Mouse (Mus musculus) neural tube, embryonic 13.5 days (tissue): ENCODE data around the gene Raph1. TPM values are rescaled to one million over a fixed set of nuclear protein-coding genes. Genes with fewer than 3 reads are reported as not detected.

Experiments used
- ATAC-seq: fragments of 200-750 bp; cut with Nextera tagmentation; 2 replicates; pipeline ENCODE4 v1.8.0; 2017; ENCODE audit warnings: low read depth, mild to moderate bottlenecking, moderate TSS enrichment, moderate library complexity
- H3K27ac ChIP-seq: fragments of 300-500 bp; sonication (generic); replicated peaks from 2 replicates; pipeline ENCODE4 v1.5.1; 2015; ENCODE audit warnings: moderate library complexity, mild to moderate bottlenecking, inconsistent platforms
- H3K27me3 ChIP-seq: fragments of 300-500 bp; sonication (generic); 2 replicates; pipeline ENCODE4 v1.6.1; 2015; ENCODE audit warnings: mild to moderate bottlenecking, inconsistent platforms
- H3K36me3 ChIP-seq: fragments of 300-500 bp; sonication (generic); 2 replicates; pipeline ENCODE4 v1.6.1; 2015; ENCODE audit warnings: mild to moderate bottlenecking, inconsistent platforms
- H3K4me1 ChIP-seq: fragments of 300-500 bp; sonication (generic); replicated peaks from 2 replicates; pipeline ENCODE4 v1.6.1; 2015; ENCODE audit warnings: inconsistent platforms
- H3K4me2 ChIP-seq: fragments of 300-500 bp; sonication (generic); 2 replicates; pipeline ENCODE4 v1.6.1; 2015; ENCODE audit warnings: inconsistent platforms, mild to moderate bottlenecking, moderate library complexity
- H3K4me3 ChIP-seq: fragments of 300-500 bp; sonication (generic); 2 replicates; pipeline ENCODE4 v1.5.1; 2015; ENCODE audit warnings: mild to moderate bottlenecking, inconsistent platforms
- H3K9ac ChIP-seq: fragments of 300-500 bp; sonication (generic); 2 replicates; pipeline ENCODE4 v1.6.1; 2015; ENCODE audit warnings: moderate library complexity, mild to moderate bottlenecking, inconsistent platforms
- H3K9me3 ChIP-seq: fragments of 300-500 bp; sonication (generic); 2 replicates; pipeline ENCODE4 v1.6.1; 2016; ENCODE audit warnings: inconsistent platforms
- WGBS: fragments of 180-500 bp; shearing (Covaris S2); methylation state at CpG from one replicate; pipeline ENCODE4 v1.1.7; 2015; 5-methylcytosine and 5-hydroxymethylcytosine counted together
- polyA plus RNA-seq: library from polyadenylated mRNA; unstranded; fragments of >200 nt; fragmentation: Nextera tagmentation; extraction: Ambion mirVana; gene quantifications from 2 replicates; pipeline ENCODE4 v1.2.1, GENCODE M21; 2015

The Raph1 gene
- polyA plus RNA-seq, 1 experiment from 2014 or later, result 30.0 TPM

DNA sequence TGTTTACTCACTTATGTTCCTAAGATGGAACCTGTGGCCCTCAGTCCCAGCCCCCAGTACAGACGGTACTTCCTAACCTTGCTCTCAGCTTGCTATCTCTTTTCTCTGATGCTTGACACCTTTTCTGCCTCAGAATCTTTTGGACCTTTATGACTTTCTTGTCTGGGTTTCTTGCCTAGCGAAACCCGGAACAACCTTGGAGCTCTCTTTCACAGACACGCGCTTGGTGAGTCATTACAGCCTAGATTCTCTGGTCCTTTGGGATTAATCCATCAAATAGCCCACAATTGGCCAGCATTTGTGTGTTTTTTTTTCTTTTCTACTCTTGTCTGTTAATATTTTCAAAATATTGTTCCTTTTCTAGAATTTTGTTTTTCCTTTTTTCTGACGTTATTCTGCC is 26.2 kb upstream of the Raph1 start:
- Histone ChIP-seq H3K27ac (no peak overlapping the region), H3K9ac (no peak overlapping the region), H3K27me3 (no peaks in the 10 kb centered on the region), H3K9me3 (peaks cover 5% of the 10 kb centered on the region; the same call in 1 of the 2 replicates), H3K4me2 (no peak overlapping the region), H3K4me3 (no peak overlapping the region), H3K4me1 (0 out of 2 replicates have a peak, but pooled peaks cover 14% of the 10 kb centered on the region), H3K36me3 (no peaks in the 10 kb centered on the region)
- 87% methylated on average over 6 of the region's 6 CpGs for WGBS
- ATAC-seq, result no peak

DNA sequence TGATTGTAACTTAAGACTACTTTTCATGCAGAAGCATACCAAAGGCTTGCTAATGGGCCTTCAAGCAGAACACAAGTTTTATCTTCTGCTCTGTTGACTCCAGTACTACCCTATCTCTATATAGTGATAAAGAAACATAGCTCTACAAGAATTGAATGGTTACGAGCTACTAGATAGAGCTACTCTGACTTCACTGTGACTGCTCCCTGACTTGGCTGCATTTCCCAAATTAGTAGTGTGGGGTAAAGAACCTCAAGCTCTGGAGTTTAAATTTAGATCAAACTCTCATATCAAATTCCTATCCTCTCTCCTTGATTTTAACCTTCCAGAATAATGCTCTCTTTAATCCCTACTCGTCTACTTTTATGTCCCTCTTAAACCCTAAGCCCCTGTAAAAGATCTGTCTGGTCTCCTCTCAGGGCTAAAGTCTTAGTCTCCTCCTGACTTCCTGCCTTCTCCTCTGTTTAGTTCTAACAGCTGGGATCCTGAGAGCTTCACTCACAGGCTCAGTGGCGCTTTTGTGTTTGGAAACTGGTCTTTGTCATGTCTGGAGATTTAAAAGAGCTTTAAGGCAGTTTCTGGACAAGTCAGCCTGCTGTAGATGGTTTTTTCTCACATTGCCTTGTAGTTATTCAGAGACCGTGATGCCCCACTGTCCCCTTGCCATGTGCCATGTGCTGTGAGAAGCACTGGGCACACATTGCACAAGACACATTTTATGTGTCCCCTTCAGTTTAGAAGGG is 22.2 kb upstream of the Raph1 start:
- H3K27ac ChIP-seq, result no peak overlapping the region
- no peak overlapping the region for H3K9ac ChIP-seq
- no peaks in the 10 kb centered on the region for H3K27me3 ChIP-seq
- no peak for ATAC-seq
- H3K4me2 ChIP-seq, result no peak overlapping the region
- WGBS, result 73% methylated on average over 4 of the region's 4 CpGs
- H3K9me3 ChIP-seq, result peaks cover 12% of the 10 kb centered on the region; the same call in 1 of the 2 replicates
- no peaks in the 10 kb centered on the region for H3K4me1 ChIP-seq
- H3K36me3 ChIP-seq, result no peaks in the 10 kb centered on the region
- H3K4me3 ChIP-seq, result no peak overlapping the region

DNA sequence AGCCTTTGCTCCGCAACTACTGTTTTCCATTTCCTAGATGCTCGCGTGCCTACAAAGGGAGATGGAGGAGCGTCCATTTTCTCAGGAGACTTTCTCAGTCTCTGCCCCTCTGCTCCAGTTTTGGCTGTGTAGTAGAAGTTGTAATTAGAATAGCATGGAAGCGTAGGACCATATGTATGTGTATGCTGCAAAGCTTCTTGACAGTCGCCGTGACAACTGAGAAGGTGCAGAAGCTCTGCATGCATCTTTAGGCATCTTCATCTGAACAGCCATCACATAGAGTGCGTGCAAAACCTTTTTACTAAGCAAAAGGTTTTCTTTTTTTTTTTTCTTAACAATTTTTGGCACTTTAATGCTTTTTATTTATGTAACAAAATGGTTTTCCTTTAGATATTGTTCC is 14.1 kb upstream of the Raph1 start:
- H3K9me3 ChIP-seq, result 0 out of 2 replicates have a peak, but pooled peaks cover 6% of the 10 kb centered on the region
- H3K27ac ChIP-seq, result no peak overlapping the region
- no peak overlapping the region for H3K9ac ChIP-seq
- no peak overlapping the region for H3K4me2 ChIP-seq
- no peaks in the 10 kb centered on the region for H3K27me3 ChIP-seq
- H3K4me1 ChIP-seq, result no peaks in the 10 kb centered on the region
- no peaks in the 10 kb centered on the region for H3K36me3 ChIP-seq
- WGBS, result 87% methylated on average over 8 of the region's 8 CpGs
- no peak for ATAC-seq
- H3K4me3 ChIP-seq, result no peak overlapping the region

DNA sequence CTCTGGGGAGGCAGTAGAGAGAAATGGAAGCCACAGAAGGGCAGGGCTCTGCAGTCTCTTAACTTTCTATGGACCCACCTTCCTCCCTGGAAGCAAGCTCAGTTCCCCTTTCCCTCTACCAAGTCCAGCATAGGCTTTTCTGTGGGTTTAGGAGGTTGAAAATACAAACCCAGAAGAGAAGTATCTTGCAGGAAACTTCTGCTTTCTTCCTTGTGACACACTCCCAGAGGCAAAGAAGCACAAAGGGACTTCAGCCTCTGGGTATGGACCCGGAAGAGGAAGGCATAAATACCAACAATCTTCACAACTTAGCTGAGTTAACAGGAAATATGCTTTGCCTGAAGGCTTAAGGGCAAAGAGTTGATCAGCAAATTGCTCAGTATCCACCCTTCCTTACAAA is 13.0 kb upstream of the Raph1 start:
- Histone ChIP-seq H3K27ac (no peak overlapping the region), H3K9ac (no peak overlapping the region), H3K4me3 (no peak overlapping the region), H3K4me1 (no peaks in the 10 kb centered on the region), H3K27me3 (no peaks in the 10 kb centered on the region), H3K4me2 (no peak overlapping the region), H3K9me3 (no peaks in the 10 kb centered on the region), H3K36me3 (no peaks in the 10 kb centered on the region)
- 73% methylated on average over 1 of the region's 1 CpGs for WGBS
- no peak for ATAC-seq

DNA sequence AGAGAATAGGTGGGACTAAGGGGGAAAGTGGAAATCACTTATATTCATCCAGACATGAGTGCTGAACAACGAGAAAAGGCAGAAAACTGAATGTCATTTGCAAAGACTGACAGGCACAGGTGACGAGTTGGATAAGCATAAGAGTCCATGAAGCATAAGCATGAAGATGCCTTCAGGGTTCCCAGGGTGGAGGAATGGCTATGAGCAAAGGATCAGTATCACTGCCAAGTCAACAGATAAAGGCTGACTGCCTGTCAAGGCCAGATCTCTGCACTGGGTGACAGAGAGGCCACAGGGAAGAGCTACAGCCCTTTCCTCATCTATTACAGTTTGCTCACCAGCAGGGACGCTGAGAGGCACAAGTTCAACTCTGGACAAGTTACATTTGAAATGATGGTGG is 5.8 kb upstream of the Raph1 start:
- no peaks in the 10 kb centered on the region for H3K27me3 ChIP-seq
- H3K9me3 ChIP-seq, result no peaks in the 10 kb centered on the region
- no peak overlapping the region for H3K9ac ChIP-seq
- no peak for ATAC-seq
- H3K27ac ChIP-seq, result no peak overlapping the region
- no peaks in the 10 kb centered on the region for H3K36me3 ChIP-seq
- no peak overlapping the region for H3K4me3 ChIP-seq
- no peaks in the 10 kb centered on the region for H3K4me1 ChIP-seq
- no peak overlapping the region for H3K4me2 ChIP-seq
- 82% methylated on average over 3 of the region's 3 CpGs for WGBS

DNA sequence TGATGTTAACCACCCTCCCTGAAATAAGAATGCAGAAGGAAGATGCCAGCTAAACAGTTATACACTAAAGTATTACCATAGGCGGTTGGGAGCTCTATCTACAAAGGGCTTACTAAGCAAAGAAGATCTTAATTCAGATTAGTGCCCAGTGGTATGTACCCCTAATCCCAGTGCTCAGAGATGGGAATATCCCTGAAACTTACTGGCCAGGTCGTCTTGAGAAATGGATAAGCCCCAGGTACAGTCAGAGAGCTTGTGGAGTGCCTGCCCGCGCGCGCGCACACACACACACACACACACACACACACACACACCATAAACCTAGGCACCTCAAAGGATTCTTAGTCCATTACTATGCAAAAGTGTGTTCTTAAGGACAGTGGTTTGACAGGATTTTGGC is 2.8 kb upstream of the Raph1 start:
- no peaks in the 10 kb centered on the region for H3K36me3 ChIP-seq
- WGBS, result 94% methylated on average over 7 of the region's 7 CpGs
- no peak overlapping the region for H3K9ac ChIP-seq
- H3K27ac ChIP-seq, result no peak overlapping the region
- H3K4me3 ChIP-seq, result no peak overlapping the region
- no peaks in the 10 kb centered on the region for H3K27me3 ChIP-seq
- peaks cover 16% of the 10 kb centered on the region for H3K4me1 ChIP-seq
- no peak overlapping the region for H3K4me2 ChIP-seq
- no peak for ATAC-seq
- no peaks in the 10 kb centered on the region for H3K9me3 ChIP-seq

DNA sequence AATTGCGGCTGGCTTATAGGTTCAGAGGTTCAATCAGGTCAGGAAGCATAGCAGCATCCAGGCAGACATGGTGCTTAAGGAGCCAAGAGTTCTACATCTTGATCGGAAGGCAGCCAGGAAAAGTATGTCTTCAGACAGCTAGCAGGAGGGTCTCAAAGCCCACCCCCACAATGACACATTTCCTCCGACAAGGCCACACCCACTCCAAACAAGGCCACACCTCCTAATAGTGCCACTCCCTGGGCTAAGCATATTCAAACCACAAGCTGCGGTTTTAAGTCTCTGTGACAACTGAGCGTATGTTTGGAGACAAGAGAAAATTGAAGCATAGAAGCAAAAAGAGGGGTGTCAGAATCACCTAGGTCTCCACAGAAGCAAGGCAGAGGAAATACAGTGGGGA is 2.3 kb upstream of the Raph1 start:
- Histone ChIP-seq H3K36me3 (no peaks in the 10 kb centered on the region), H3K9me3 (no peaks in the 10 kb centered on the region), H3K4me3 (no peak overlapping the region), H3K27ac (no peak overlapping the region), H3K4me1 (peaks cover 22% of the 10 kb centered on the region), H3K4me2 (no peak overlapping the region), H3K9ac (no peak overlapping the region), H3K27me3 (no peaks in the 10 kb centered on the region)
- ATAC-seq, result no peak
- WGBS, result 64% methylated on average over 5 of the region's 5 CpGs

DNA sequence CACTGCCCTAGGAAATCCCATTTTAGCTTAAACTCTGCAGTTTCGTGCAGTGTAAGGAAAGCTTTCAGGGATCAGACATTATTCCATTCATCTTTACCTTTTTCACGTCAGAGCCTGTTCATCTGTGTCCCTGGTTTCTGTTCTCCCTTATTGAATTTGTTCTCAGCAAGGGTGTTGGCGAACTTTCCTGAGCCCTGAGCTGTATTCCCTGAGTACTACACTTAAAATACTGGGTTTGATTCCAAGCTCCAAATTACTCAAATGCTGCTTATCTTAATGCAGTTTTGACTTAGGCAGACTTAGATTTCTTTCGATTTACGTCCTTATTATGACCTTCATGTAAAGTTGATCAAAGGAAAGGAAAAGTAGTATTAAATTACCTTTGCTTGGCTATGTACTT is 417 bp upstream of the Raph1 start:
- H3K36me3 ChIP-seq, result no peaks in the 10 kb centered on the region
- no peak for ATAC-seq
- H3K9ac ChIP-seq, result peak overlapping the region; percentile 97
- H3K4me2 ChIP-seq, result peak overlapping the region; percentile 71
- peak overlapping the region; percentile 74 for H3K4me3 ChIP-seq
- no peaks in the 10 kb centered on the region for H3K9me3 ChIP-seq
- peaks cover 27% of the 10 kb centered on the region for H3K4me1 ChIP-seq
- H3K27ac ChIP-seq, result peak overlapping the region; percentile 99
- no peaks in the 10 kb centered on the region for H3K27me3 ChIP-seq
- 30% methylated on average over 5 of the region's 5 CpGs for WGBS

DNA sequence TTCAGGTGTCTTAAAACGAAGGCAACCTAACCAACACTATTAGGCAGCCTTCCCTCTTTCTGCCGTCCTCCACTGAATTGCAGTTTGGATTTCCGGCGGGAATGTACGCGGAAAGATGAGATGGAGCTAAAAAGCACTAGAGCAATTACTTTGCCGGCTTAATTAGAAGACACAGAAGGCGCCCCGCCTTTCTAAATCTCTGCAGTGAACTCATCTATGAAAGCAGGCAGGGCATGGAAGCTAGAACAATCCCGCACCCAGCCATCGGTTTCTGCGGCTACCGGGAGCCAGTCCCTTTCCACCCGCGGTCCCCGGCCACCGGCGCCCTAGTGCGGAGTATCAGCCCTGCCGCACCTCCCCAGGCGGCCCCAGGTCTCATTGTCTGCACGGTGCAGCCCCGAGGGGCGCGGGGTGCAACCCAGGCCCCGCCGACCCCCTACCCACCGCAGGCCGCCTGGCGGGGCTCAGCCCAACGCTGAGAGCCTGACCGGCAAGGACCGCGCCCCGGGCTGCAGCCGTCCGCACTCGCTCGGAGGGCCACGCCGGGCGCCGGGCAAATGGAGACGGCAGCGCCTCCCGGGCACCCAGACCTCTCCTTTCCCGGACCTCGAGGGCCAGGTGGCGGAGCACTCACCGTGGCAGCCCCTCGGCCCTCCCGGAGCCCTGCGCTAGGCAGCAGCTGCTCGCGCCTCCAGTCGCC is 823 bp downstream of the Raph1 start:
- H3K4me2 ChIP-seq, result peak overlapping the region; percentile 71
- peaks cover 9% of the 10 kb centered on the region for H3K36me3 ChIP-seq
- H3K4me1 ChIP-seq, result peaks cover 27% of the 10 kb centered on the region
- H3K9ac ChIP-seq, result peak overlapping the region; percentile 97
- 1% methylated on average over 56 of the region's 56 CpGs for WGBS
- ATAC-seq, result peak; percentile 84
- no peaks in the 10 kb centered on the region for H3K27me3 ChIP-seq
- H3K4me3 ChIP-seq, result peak overlapping the region; percentile 74
- H3K9me3 ChIP-seq, result no peaks in the 10 kb centered on the region
- H3K27ac ChIP-seq, result peak overlapping the region; percentile 99

DNA sequence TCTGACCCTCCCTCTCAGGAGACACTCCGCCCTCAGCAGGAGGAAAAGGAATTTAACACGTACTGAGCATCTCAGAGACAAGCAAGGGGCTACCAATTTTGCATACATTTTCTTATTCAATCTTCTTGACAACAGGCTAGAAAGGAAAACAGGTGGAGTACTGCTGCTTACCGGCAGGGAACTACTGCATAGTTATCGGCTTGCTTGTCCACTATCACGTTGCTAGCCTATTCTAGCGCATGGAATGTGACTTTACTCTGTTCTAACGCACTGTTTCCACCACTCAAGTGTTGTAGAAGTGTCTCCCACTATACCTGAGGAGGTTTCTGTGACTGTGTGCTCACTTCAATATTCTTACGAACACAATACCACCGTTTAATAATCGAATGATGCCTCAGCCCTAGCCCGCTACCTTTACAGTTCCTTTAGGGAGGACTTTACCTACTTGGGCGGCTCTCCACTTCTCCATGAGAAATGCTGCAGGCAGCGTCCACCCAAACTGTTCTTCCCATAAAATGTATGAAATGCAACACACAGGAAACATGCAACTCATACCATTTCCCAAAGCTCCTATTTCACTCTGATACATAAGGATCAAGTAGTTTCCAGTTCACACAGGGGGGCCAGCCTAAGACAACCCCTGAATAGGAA is 1.5 kb downstream of the Raph1 start:
- under 1% methylated on average over 13 of the region's 13 CpGs for WGBS
- Histone ChIP-seq H3K27ac (peak overlapping the region; percentile 99), H3K9me3 (0 out of 2 replicates have a peak, but pooled peaks cover 4% of the 10 kb centered on the region), H3K4me3 (peak overlapping the region; percentile 74), H3K4me1 (peaks cover 27% of the 10 kb centered on the region), H3K9ac (peak overlapping the region; percentile 97), H3K27me3 (no peaks in the 10 kb centered on the region), H3K36me3 (peaks cover 16% of the 10 kb centered on the region), H3K4me2 (peak overlapping the region; percentile 71)
- ATAC-seq, result no peak; the same call in 1 of the 2 replicates

DNA sequence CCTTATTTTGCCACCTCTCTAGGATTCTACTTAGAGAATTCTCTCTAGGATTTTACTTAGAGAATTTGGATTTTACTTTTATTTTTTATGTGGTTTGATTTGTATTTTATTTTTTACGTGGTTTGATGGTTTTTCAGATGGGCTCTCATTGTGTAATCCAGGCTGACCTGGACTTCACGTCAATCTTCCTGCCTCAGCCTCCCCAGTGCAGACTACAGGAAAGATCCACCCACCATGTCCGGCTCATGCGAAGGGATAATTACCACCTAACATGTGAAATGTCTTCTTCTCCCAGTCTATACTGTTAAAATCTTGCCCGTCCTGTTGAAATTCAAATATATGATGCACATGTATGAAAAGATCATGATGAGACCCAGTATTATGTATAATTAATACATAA is 2.2 kb downstream of the Raph1 start:
- peaks cover 27% of the 10 kb centered on the region for H3K4me1 ChIP-seq
- no peak for ATAC-seq
- peak overlapping the region; percentile 97; the same call in 1 of the 2 replicates for H3K9ac ChIP-seq
- H3K27ac ChIP-seq, result no peak overlapping the region
- peaks cover 16% of the 10 kb centered on the region for H3K36me3 ChIP-seq
- H3K4me2 ChIP-seq, result peak overlapping the region; percentile 71
- no peaks in the 10 kb centered on the region for H3K27me3 ChIP-seq
- H3K4me3 ChIP-seq, result peak overlapping the region; percentile 74
- 77% methylated on average over 5 of the region's 5 CpGs for WGBS
- H3K9me3 ChIP-seq, result 0 out of 2 replicates have a peak, but pooled peaks cover 4% of the 10 kb centered on the region

DNA sequence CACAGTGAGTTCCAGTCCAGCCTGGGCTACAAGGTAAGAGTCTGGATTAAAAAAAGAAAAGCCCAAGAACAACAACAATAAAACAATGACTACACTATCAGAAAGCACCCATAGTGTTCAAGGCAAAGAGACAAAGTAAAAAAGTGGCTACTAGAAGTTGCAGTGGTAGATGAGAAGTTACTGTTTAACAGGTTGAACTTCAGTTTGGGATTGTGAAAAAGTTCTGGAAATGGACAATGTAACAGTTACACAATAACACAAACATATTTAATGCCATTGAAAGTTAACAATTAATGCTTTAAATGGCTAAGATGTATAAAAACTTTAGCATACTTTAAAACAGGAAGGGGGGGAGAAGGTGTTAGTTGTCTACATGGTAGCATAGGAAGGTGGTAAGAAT is 3.9 kb downstream of the Raph1 start:
- no peak overlapping the region for H3K9ac ChIP-seq
- H3K9me3 ChIP-seq, result 0 out of 2 replicates have a peak, but pooled peaks cover 4% of the 10 kb centered on the region
- H3K4me1 ChIP-seq, result peaks cover 27% of the 10 kb centered on the region
- no peak overlapping the region for H3K27ac ChIP-seq
- peaks cover 16% of the 10 kb centered on the region for H3K36me3 ChIP-seq
- ATAC-seq, result no peak
- no peak overlapping the region for H3K4me2 ChIP-seq
- H3K27me3 ChIP-seq, result no peaks in the 10 kb centered on the region
- H3K4me3 ChIP-seq, result no peak overlapping the region
